Mouse (Mus musculus) olfactory bulb, adult 2 months (tissue): ENCODE data around the gene Gnb1l.

Experiments used
- CTCF ChIP-seq: fragments of 200-500 bp; IDR thresholded peaks from 2 replicates; pipeline ENCODE4 v1.5.1; 2012; ENCODE audit warnings: low read depth, mild to moderate bottlenecking, low read length, moderate library complexity; ENCODE audit not compliant: insufficient read depth
- POLR2A ChIP-seq: fragments of 200-500 bp; IDR thresholded peaks from 2 replicates; pipeline ENCODE4 v1.6.1; 2012; ENCODE audit warnings: mild to moderate bottlenecking, low read depth, low read length, moderate library complexity; ENCODE audit not compliant: insufficient read depth

GRCm38 (mm10) chr16:18589804-18590790, 91.6 kb downstream of the Gnb1l start, which contains the start of gene Tbx1:
- TF ChIP-seq POLR2A (no peak), CTCF (peak; percentile 11; the same call in 1 of the 2 replicates)
